Mouse (Mus musculus): Measurements from ENCODE around the gene Cfap161.

DNA sequence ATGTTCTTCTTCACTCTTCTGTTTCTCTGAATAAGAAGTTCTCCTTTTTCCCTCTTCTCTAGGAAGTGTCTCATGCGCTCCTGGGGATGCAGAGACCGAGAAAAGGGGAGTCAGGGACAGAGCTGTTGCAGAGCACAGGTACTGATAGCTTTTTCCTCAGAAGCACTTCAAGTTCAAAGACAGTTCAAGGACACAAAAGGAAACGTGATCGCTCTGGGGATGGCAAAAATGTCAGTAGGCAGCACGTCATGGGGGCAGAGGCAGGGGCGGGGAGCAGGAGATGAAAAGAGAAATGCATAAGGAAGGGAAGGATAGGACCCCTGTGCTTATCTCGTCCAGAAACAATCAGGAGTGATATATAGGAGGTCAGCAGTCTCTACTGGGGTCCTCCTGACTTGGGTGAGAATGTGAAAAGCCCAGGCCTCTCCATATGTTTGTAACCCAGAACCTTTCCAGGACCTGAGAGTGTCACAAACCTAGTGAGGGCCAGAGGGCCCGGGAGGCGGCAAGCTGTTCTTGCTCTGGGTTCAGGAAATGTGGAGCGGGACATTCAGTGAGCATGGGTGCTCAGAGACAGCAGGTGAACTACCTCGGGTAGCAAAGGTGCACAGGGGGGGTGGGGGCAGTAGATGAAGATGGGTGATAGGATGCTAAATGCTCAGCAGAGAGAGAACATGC lies 535 bp downstream of the Cfap161 start:
- no peak for TF ChIP-seq HCFC1 (IDR thresholded peaks at IDR 0.05; ENCODE audit: borderline replicate concordance, insufficient read depth, low read length)
- TF ChIP-seq ZC3H11A (IDR thresholded peaks at IDR 0.05; ENCODE audit: borderline replicate concordance, low read depth, low read length): no peak
- TF ChIP-seq CHD2 (IDR thresholded peaks at IDR 0.05; ENCODE audit: low read depth, low read length): no peak
- no peak for TF ChIP-seq MAFK (IDR thresholded peaks at IDR 0.05; ENCODE audit: insufficient read depth, low read depth, low read length)
- TF ChIP-seq ZNF384 (IDR thresholded peaks at IDR 0.05; ENCODE audit: low read depth, low read length): no peak
